Mouse (Mus musculus) forebrain, embryonic 10.5 days (tissue): ENCODE data around the gene Nfix. TPM values are rescaled to one million over a fixed set of nuclear protein-coding genes. Genes with fewer than 3 reads are reported as not detected.

Source experiments
- DNase-seq: peaks from one replicate; pipeline ENCODE4 v3.0.0-alpha.2; 2017; ENCODE audit warnings: low spot score; ENCODE audit errors: extremely low spot score
- H3K27ac ChIP-seq: fragments of 300-500 bp; sonication (generic); 2 replicates; pipeline ENCODE4 v1.5.1; 2016; ENCODE audit warnings: mild to moderate bottlenecking
- H3K27me3 ChIP-seq: fragments of 300-500 bp; sonication (generic); 2 replicates; pipeline ENCODE4 v1.6.1; 2016; ENCODE audit warnings: mild to moderate bottlenecking; ENCODE audit not compliant: poor library complexity, severe bottlenecking
- H3K36me3 ChIP-seq: fragments of 300-500 bp; sonication (generic); replicated peaks from 2 replicates; pipeline ENCODE4 v1.6.1; 2016; ENCODE audit warnings: mild to moderate bottlenecking, moderate library complexity
- H3K4me1 ChIP-seq: fragments of 300-500 bp; sonication (generic); 2 replicates; pipeline ENCODE4 v1.6.1; 2016
- H3K4me3 ChIP-seq: fragments of 300-500 bp; sonication (generic); 2 replicates; pipeline ENCODE4 v1.5.1; 2016; ENCODE audit warnings: mild to moderate bottlenecking, moderate library complexity
- H3K9me3 ChIP-seq: fragments of 300-500 bp; sonication (generic); 2 replicates; pipeline ENCODE4 v1.6.1; 2016; ENCODE audit warnings: mild to moderate bottlenecking, moderate library complexity
- WGBS: fragments of 180-500 bp; shearing (Covaris S2); methylation state at CpG from one replicate; pipeline ENCODE4 v1.1.7; 2016; 5-methylcytosine and 5-hydroxymethylcytosine counted together
- polyA plus RNA-seq: library from polyadenylated mRNA; unstranded; fragments of >200 nt; fragmentation: Nextera tagmentation; extraction: Ambion mirVana; gene quantifications from 2 replicates; pipeline ENCODE4 v1.2.1, GENCODE M21; 2016

Gene Nfix
- polyA plus RNA-seq, 1 experiment from 2014 or later: 1.8 TPM

- H3K4me3 ChIP-seq: peak overlapping the region; percentile 97
- H3K4me1 ChIP-seq: peaks cover 90% of the 10 kb centered on the region
- no peaks in the 10 kb centered on the region for H3K27me3 ChIP-seq
- H3K9me3 ChIP-seq: no peaks in the 10 kb centered on the region
- peak overlapping the region; percentile 94 for H3K27ac ChIP-seq
- under 1% methylated on average over 33 of the region's 33 CpGs for WGBS
- no peaks in the 10 kb centered on the region for H3K36me3 ChIP-seq
- DNase-seq: peak; percentile 80
Observed at GRCm38 (mm10) chr8:84659936-84660818, 140.0 kb downstream of the Nfix start.

GRCm38 (mm10) chr8:84658951-84659350 lies 141.2 kb downstream of the Nfix start:
- H3K4me3 ChIP-seq: peak overlapping the region; percentile 97; the same call in 1 of the 2 replicates
- peak overlapping the region; percentile 94; the same call in 1 of the 2 replicates for H3K27ac ChIP-seq

GRCm38 (mm10) chr8:84657680-84658079 lies 142.5 kb downstream of the Nfix start:
- H3K9me3 ChIP-seq: no peaks in the 10 kb centered on the region
- H3K4me1 ChIP-seq: peaks cover 83% of the 10 kb centered on the region
- no peaks in the 10 kb centered on the region for H3K36me3 ChIP-seq
- DNase-seq: no peak
- H3K27ac ChIP-seq: peak overlapping the region; percentile 95
- 38% methylated on average over 4 of the region's 4 CpGs for WGBS
- H3K4me3 ChIP-seq: peak overlapping the region; percentile 53; the same call in 1 of the 2 replicates
- H3K27me3 ChIP-seq: no peaks in the 10 kb centered on the region

More at GRCm38 (mm10) chr8:84658951-84659350, 141.2 kb downstream of the Nfix start:
- no peak for DNase-seq
- Histone ChIP-seq H3K9me3 (no peaks in the 10 kb centered on the region), H3K27me3 (no peaks in the 10 kb centered on the region), H3K36me3 (no peaks in the 10 kb centered on the region), H3K4me1 (peaks cover 90% of the 10 kb centered on the region)
- WGBS: 42% methylated on average over 1 of the region's 1 CpGs

GRCm38 (mm10) chr8:84657203-84657602 lies 142.9 kb downstream of the Nfix start:
- Histone ChIP-seq H3K27ac (peak overlapping the region; percentile 95), H3K36me3 (no peaks in the 10 kb centered on the region), H3K4me1 (peaks cover 83% of the 10 kb centered on the region), H3K9me3 (no peaks in the 10 kb centered on the region), H3K27me3 (no peaks in the 10 kb centered on the region), H3K4me3 (peak overlapping the region; percentile 53)
- no peak for DNase-seq

GRCm38 (mm10) chr8:84656641-84657126 lies 143.5 kb downstream of the Nfix start:
- H3K27me3 ChIP-seq: no peaks in the 10 kb centered on the region
- 1% methylated on average over 23 of the region's 23 CpGs for WGBS
- H3K4me1 ChIP-seq: peaks cover 78% of the 10 kb centered on the region
- H3K36me3 ChIP-seq: no peaks in the 10 kb centered on the region
- no peaks in the 10 kb centered on the region for H3K9me3 ChIP-seq
- DNase-seq: peak; percentile 71
- peak overlapping the region; percentile 53 for H3K4me3 ChIP-seq
- H3K27ac ChIP-seq: peak overlapping the region; percentile 95

GRCm38 (mm10) chr8:84656191-84656525 lies 144.0 kb downstream of the Nfix start:
- Histone ChIP-seq H3K27ac (peak overlapping the region; percentile 95), H3K9me3 (no peaks in the 10 kb centered on the region), H3K4me3 (peak overlapping the region; percentile 53), H3K27me3 (no peaks in the 10 kb centered on the region), H3K4me1 (peaks cover 76% of the 10 kb centered on the region), H3K36me3 (no peaks in the 10 kb centered on the region)
- WGBS: 1% methylated on average over 10 of the region's 10 CpGs
- peak; percentile 83 for DNase-seq

GRCm38 (mm10) chr8:84655336-84656190 lies 144.6 kb downstream of the Nfix start:
- DNase-seq: peak; percentile 82
- Histone ChIP-seq H3K9me3 (no peaks in the 10 kb centered on the region), H3K27ac (peak overlapping the region; percentile 95), H3K36me3 (no peaks in the 10 kb centered on the region), H3K4me1 (peaks cover 76% of the 10 kb centered on the region), H3K4me3 (peak overlapping the region; percentile 53), H3K27me3 (no peaks in the 10 kb centered on the region)
- WGBS: under 1% methylated on average over 15 of the region's 15 CpGs

- H3K27ac ChIP-seq: peak overlapping the region; percentile 95
- no peak for DNase-seq
- H3K36me3 ChIP-seq: no peaks in the 10 kb centered on the region
- H3K4me3 ChIP-seq: peak overlapping the region; percentile 53; the same call in 1 of the 2 replicates
- H3K9me3 ChIP-seq: no peaks in the 10 kb centered on the region
- 40% methylated on average over 4 of the region's 4 CpGs for WGBS
- H3K27me3 ChIP-seq: no peaks in the 10 kb centered on the region
- peaks cover 74% of the 10 kb centered on the region for H3K4me1 ChIP-seq
Observed at GRCm38 (mm10) chr8:84654597-84654996, 145.5 kb downstream of the Nfix start.

GRCm38 (mm10) chr8:84653092-84653631 lies 147.0 kb downstream of the Nfix start:
- Histone ChIP-seq H3K36me3 (no peaks in the 10 kb centered on the region), H3K27me3 (no peaks in the 10 kb centered on the region), H3K4me3 (no peak overlapping the region), H3K4me1 (peaks cover 60% of the 10 kb centered on the region), H3K9me3 (no peaks in the 10 kb centered on the region), H3K27ac (0 out of 2 replicates have a peak overlapping the region, but pooled peaks have one; percentile 58)
- no peak for DNase-seq
- 74% methylated on average over 9 of the region's 9 CpGs for WGBS

GRCm38 (mm10) chr8:84650213-84650612 lies 149.9 kb downstream of the Nfix start:
- no peaks in the 10 kb centered on the region for H3K9me3 ChIP-seq
- H3K27me3 ChIP-seq: no peaks in the 10 kb centered on the region
- WGBS: 47% methylated on average over 3 of the region's 3 CpGs
- no peak for DNase-seq
- peaks cover 43% of the 10 kb centered on the region for H3K4me1 ChIP-seq
- H3K4me3 ChIP-seq: no peak overlapping the region; the same call in 1 of the 2 replicates
- H3K27ac ChIP-seq: peak overlapping the region; percentile 82
- no peaks in the 10 kb centered on the region for H3K36me3 ChIP-seq
